Mouse (Mus musculus) cerebellum, adult 2 months (tissue): ENCODE measurements around the gene Palb2.

Source experiments
- CTCF ChIP-seq: fragments of 200-500 bp; IDR thresholded peaks from 2 replicates; pipeline ENCODE4 v1.5.1; 2011; ENCODE audit warnings: low read depth, mild to moderate bottlenecking, control low read depth, low read length, moderate library complexity, borderline replicate concordance; ENCODE audit not compliant: insufficient read depth
- POLR2A ChIP-seq: fragments of 200-500 bp; IDR thresholded peaks from 2 replicates; pipeline ENCODE4 v1.6.1; 2011; ENCODE audit warnings: low read length, control low read depth, borderline replicate concordance; ENCODE audit not compliant: insufficient read depth

GRCm38 (mm10) chr7:122160037-122160436 is 27.3 kb upstream of the Palb2 start:
- no peak for TF ChIP-seq CTCF
- TF ChIP-seq POLR2A = no peak
